In genomic region chr10:81318589-81319329, GRCm38 (mm10) we compare ENCODE assay signal across 8 mouse cellular contexts. TPM values are rescaled to one million over a fixed set of nuclear protein-coding genes. Genes with fewer than 3 reads are reported as not detected.
DNase-seq lines count a peak whose midpoint lies in the region; ATAC-seq lines count a peak whose summit lies in the region.

No protein-coding gene starts in this region.

- no peaks in the 10 kb centered on the region for H3K9me3 ChIP-seq in forebrain, embryonic 10.5 days
- no peaks in the 10 kb centered on the region for H3K9me3 ChIP-seq in forebrain, embryonic 11.5 days (ENCODE audit: control insufficient read depth, low read length)
- H3K9me3 ChIP-seq in embryonic facial prominence, embryonic 12.5 days = no peaks in the 10 kb centered on the region
- H3K9me3 ChIP-seq in kidney, embryonic 14.5 days (ENCODE audit: control insufficient read depth, low read length) = no peaks in the 10 kb centered on the region

- H3K27me3 ChIP-seq in forebrain, embryonic 10.5 days (ENCODE audit: poor library complexity, severe bottlenecking) = 0 out of 2 replicates have a peak, but pooled peaks cover 8% of the 10 kb centered on the region
- no peaks in the 10 kb centered on the region for H3K27me3 ChIP-seq in forebrain, embryonic 11.5 days (ENCODE audit: control insufficient read depth, insufficient read depth, low read length)
- no peaks in the 10 kb centered on the region for H3K27me3 ChIP-seq in embryonic facial prominence, embryonic 12.5 days
- H3K27me3 ChIP-seq in kidney, embryonic 14.5 days (ENCODE audit: control insufficient read depth, insufficient read depth, low read length) = no peaks in the 10 kb centered on the region

- no peak overlapping the region for H3K9ac ChIP-seq in forebrain, embryonic 11.5 days (ENCODE audit: low read length)
- H3K9ac ChIP-seq in embryonic facial prominence, embryonic 12.5 days = peak overlapping the region; percentile 54
- H3K9ac ChIP-seq in kidney, embryonic 14.5 days (ENCODE audit: low read depth, low read length) = peak overlapping the region; percentile 93; the same call in 1 of the 2 replicates

- H3K79me2 ChIP-seq in macrophage (ENCODE audit: inconsistent target) = peaks cover 25% of the 10 kb centered on the region

- H3K4me3 ChIP-seq in forebrain, embryonic 10.5 days = peak overlapping the region; percentile 96
- H3K4me3 ChIP-seq in forebrain, embryonic 11.5 days (ENCODE audit: low read depth, low read length) = no peak overlapping the region
- H3K4me3 ChIP-seq in embryonic facial prominence, embryonic 12.5 days = 0 out of 2 replicates have a peak overlapping the region, but pooled peaks have one; percentile 84
- H3K4me3 ChIP-seq in kidney, embryonic 14.5 days (ENCODE audit: low read length) = no peak overlapping the region; the same call in 1 of the 2 replicates
- no peak overlapping the region for H3K4me3 ChIP-seq in macrophage (ENCODE audit: inconsistent target)

- H3K27ac ChIP-seq in forebrain, embryonic 10.5 days = peak overlapping the region; percentile 97
- no peak overlapping the region for H3K27ac ChIP-seq in forebrain, embryonic 11.5 days (ENCODE audit: low read depth, low read length)
- peak overlapping the region; percentile 85; the same call in 1 of the 2 replicates for H3K27ac ChIP-seq in embryonic facial prominence, embryonic 12.5 days
- H3K27ac ChIP-seq in kidney, embryonic 14.5 days (ENCODE audit: low read depth, low read length) = no peak overlapping the region
- peak overlapping the region; percentile 93 for H3K27ac ChIP-seq in macrophage

- no peak overlapping the region; the same call in 1 of the 2 replicates for H3K4me2 ChIP-seq in forebrain, embryonic 11.5 days (ENCODE audit: low read depth, low read length, severe bottlenecking)
- peak overlapping the region; percentile 61 for H3K4me2 ChIP-seq in embryonic facial prominence, embryonic 12.5 days (replicated peaks)
- H3K4me2 ChIP-seq in kidney, embryonic 14.5 days (replicated peaks; ENCODE audit: low read depth, low read length) = peak overlapping the region; percentile 76; the same call in 1 of the 2 replicates

- ATAC-seq in forebrain, embryonic 11.5 days (replicated peaks; ENCODE audit: low FRiP score) = no peak
- no peak for ATAC-seq in embryonic facial prominence, embryonic 12.5 days (ENCODE audit: insufficient number of reproducible peaks, insufficient read depth, low FRiP score, low TSS enrichment)
- no peak for ATAC-seq in kidney, embryonic 14.5 days (ENCODE audit: low FRiP score, low TSS enrichment)

- H3K4me1 ChIP-seq in forebrain, embryonic 10.5 days = peaks cover 64% of the 10 kb centered on the region
- H3K4me1 ChIP-seq in forebrain, embryonic 11.5 days (replicated peaks; ENCODE audit: control insufficient read depth, insufficient read depth, low read length) = peaks cover 20% of the 10 kb centered on the region
- H3K4me1 ChIP-seq in embryonic facial prominence, embryonic 12.5 days = peaks cover 35% of the 10 kb centered on the region
- H3K4me1 ChIP-seq in kidney, embryonic 14.5 days (ENCODE audit: control insufficient read depth, insufficient read depth, low read length) = peaks cover 32% of the 10 kb centered on the region

- DNase-seq in forebrain, embryonic 10.5 days (ENCODE audit: extremely low spot score, low spot score) = no peak
- DNase-seq in forebrain, embryonic 11.5 days (ENCODE audit: low spot score) = no peak
- peak; percentile 59 for DNase-seq in 416B (ENCODE audit: low read depth)
- DNase-seq in layer of hippocampus, adult 9-10 months (ENCODE audit: low spot score) = no peak
- DNase-seq in embryo, embryonic 10.5 days (ENCODE audit: low spot score) = no peak

- 92% methylated on average over 13 of the region's 13 CpGs for WGBS in forebrain, embryonic 10.5 days
- 94% methylated on average over 13 of the region's 13 CpGs for WGBS in forebrain, embryonic 11.5 days
- 93% methylated on average over 13 of the region's 13 CpGs for WGBS in embryonic facial prominence, embryonic 12.5 days
- 93% methylated on average over 13 of the region's 13 CpGs for WGBS in kidney, embryonic 14.5 days
- 86% methylated on average over 13 of the region's 13 CpGs for WGBS in macrophage (ENCODE audit: missing documents)

- peaks cover 68% of the 10 kb centered on the region for H3K36me3 ChIP-seq in forebrain, embryonic 10.5 days (replicated peaks)
- peaks cover 7% of the 10 kb centered on the region; the same call in 1 of the 2 replicates for H3K36me3 ChIP-seq in forebrain, embryonic 11.5 days (ENCODE audit: control insufficient read depth, insufficient read depth, low read length)
- peaks cover 58% of the 10 kb centered on the region for H3K36me3 ChIP-seq in embryonic facial prominence, embryonic 12.5 days
- peaks cover 49% of the 10 kb centered on the region for H3K36me3 ChIP-seq in kidney, embryonic 14.5 days (ENCODE audit: control insufficient read depth, insufficient read depth, low read length)
- peaks cover 46% of the 10 kb centered on the region for H3K36me3 ChIP-seq in macrophage (ENCODE audit: inconsistent target)

RNA-seq across cellular contexts. Expression of gene Cactin, which starts 2.1 kb away (rescaled TPM):
- 56.0 and 56.7 TPM in 2 replicates for polyA plus RNA-seq in forebrain, embryonic 10.5 days (2016; fragmentation: Nextera tagmentation; extraction: Ambion mirVana)
- 51.2 and 53.2 TPM in 2 replicates for polyA plus RNA-seq in forebrain, embryonic 11.5 days (2014; fragmentation: Nextera tagmentation; extraction: Ambion mirVana)
- polyA plus RNA-seq in embryonic facial prominence, embryonic 12.5 days (2016; fragmentation: Nextera tagmentation; extraction: Ambion mirVana) = 61.0 and 62.2 TPM in 2 replicates
- 21.4 and 29.6 TPM in 2 replicates for polyA plus RNA-seq in kidney, embryonic 14.5 days (2014; fragmentation: Nextera tagmentation; extraction: Ambion mirVana)
- total RNA-seq in macrophage (2018; cell fraction: chromatin; rRNA removed) = 10 to 100 TPM in 25 of 26 experiments, 1 to 10 TPM in 1; 9.3 to 34.2 (median 20.3) TPM
- total RNA-seq in macrophage (2018; cell fraction: cytosol; rRNA removed) = 10 to 100 TPM; 10.7 to 19.0 (median 16.9) TPM
- 10 to 100 TPM; 10.9 to 30.3 (median 17.6) TPM for total RNA-seq in macrophage (2018; cell fraction: nucleus; rRNA removed)
- 14.4 to 21.3 TPM (median 15.1 TPM) in 3 replicates for polyA plus RNA-seq in macrophage (2018)

RNA-seq across cellular contexts. Expression of gene Tbxa2r, which starts 9.8 kb away (rescaled TPM):
- 2.4 and 3.0 TPM in 2 replicates for polyA plus RNA-seq in forebrain, embryonic 10.5 days (2016; fragmentation: Nextera tagmentation; extraction: Ambion mirVana)
- 1.9 and 2.6 TPM in 2 replicates for polyA plus RNA-seq in forebrain, embryonic 11.5 days (2014; fragmentation: Nextera tagmentation; extraction: Ambion mirVana)
- polyA plus RNA-seq in embryonic facial prominence, embryonic 12.5 days (2016; fragmentation: Nextera tagmentation; extraction: Ambion mirVana) = 2.8 and 3.1 TPM in 2 replicates
- polyA plus RNA-seq in kidney, embryonic 14.5 days (2014; fragmentation: Nextera tagmentation; extraction: Ambion mirVana) = 8.7 and 10.1 TPM in 2 replicates
- 1 to 10 TPM in 1 of 26 experiments, not detected in 25; 1.1 TPM for total RNA-seq in macrophage (2018; cell fraction: chromatin; rRNA removed)
- total RNA-seq in macrophage (2018; cell fraction: cytosol; rRNA removed) = under 1 TPM in 4 of 26 experiments, not detected in 22; 0.05 to 0.13 (median 0.11) TPM
- under 1 TPM in 1 of 26 experiments, not detected in 25; 0.49 TPM for total RNA-seq in macrophage (2018; cell fraction: nucleus; rRNA removed)
- polyA plus RNA-seq in macrophage (2018) = not detected in 3 replicates

RNA-seq across cellular contexts. Expression of gene Gipc3, which starts 24.3 kb away (rescaled TPM):
- polyA plus RNA-seq in forebrain, embryonic 10.5 days (2016; fragmentation: Nextera tagmentation; extraction: Ambion mirVana) = not detected in 2 replicates
- polyA plus RNA-seq in forebrain, embryonic 11.5 days (2014; fragmentation: Nextera tagmentation; extraction: Ambion mirVana) = 0.07 TPM in 1 of 2 replicates, not detected in the other
- not detected in 2 replicates for polyA plus RNA-seq in embryonic facial prominence, embryonic 12.5 days (2016; fragmentation: Nextera tagmentation; extraction: Ambion mirVana)
- 0.05 and 0.07 TPM in 2 replicates for polyA plus RNA-seq in kidney, embryonic 14.5 days (2014; fragmentation: Nextera tagmentation; extraction: Ambion mirVana)
- total RNA-seq in macrophage (2018; cell fraction: chromatin; rRNA removed) = under 1 TPM in 2 of 26 experiments, not detected in 24; 0.16 to 0.71 TPM
- under 1 TPM in 18 of 26 experiments, not detected in 8; 0.03 to 0.17 (median 0.08) TPM for total RNA-seq in macrophage (2018; cell fraction: cytosol; rRNA removed)
- total RNA-seq in macrophage (2018; cell fraction: nucleus; rRNA removed) = 1 to 10 TPM in 1 of 26 experiments, under 1 TPM in 1, not detected in 24; 0.18 to 1.4 TPM
- 0.07 TPM in 1 of 3 replicates, not detected in the others for polyA plus RNA-seq in macrophage (2018)

RNA-seq across cellular contexts. Expression of gene Pip5k1c, which starts 26.0 kb away (rescaled TPM):
- polyA plus RNA-seq in forebrain, embryonic 10.5 days (2016; fragmentation: Nextera tagmentation; extraction: Ambion mirVana) = 60.6 and 62.1 TPM in 2 replicates
- polyA plus RNA-seq in forebrain, embryonic 11.5 days (2014; fragmentation: Nextera tagmentation; extraction: Ambion mirVana) = 74.1 and 74.9 TPM in 2 replicates
- 70.1 and 75.3 TPM in 2 replicates for polyA plus RNA-seq in embryonic facial prominence, embryonic 12.5 days (2016; fragmentation: Nextera tagmentation; extraction: Ambion mirVana)
- polyA plus RNA-seq in kidney, embryonic 14.5 days (2014; fragmentation: Nextera tagmentation; extraction: Ambion mirVana) = 25.4 and 60.7 TPM in 2 replicates
- 100 to 1,000 TPM in 24 of 26 experiments, 10 to 100 TPM in 2; 39.6 to 234 (median 132) TPM for total RNA-seq in macrophage (2018; cell fraction: chromatin; rRNA removed)
- 100 to 1,000 TPM in 10 of 26 experiments, 10 to 100 TPM in 16; 63.7 to 115 (median 91.8) TPM for total RNA-seq in macrophage (2018; cell fraction: cytosol; rRNA removed)
- 100 to 1,000 TPM in 17 of 26 experiments, 10 to 100 TPM in 9; 68.2 to 171 (median 103) TPM for total RNA-seq in macrophage (2018; cell fraction: nucleus; rRNA removed)
- polyA plus RNA-seq in macrophage (2018) = 63.2 to 85.8 TPM (median 77.1 TPM) in 3 replicates

RNA-seq across cellular contexts. Expression of gene Tjp3, which starts 27.4 kb away (rescaled TPM):
- polyA plus RNA-seq in forebrain, embryonic 10.5 days (2016; fragmentation: Nextera tagmentation; extraction: Ambion mirVana) = 8.8 and 10.1 TPM in 2 replicates
- polyA plus RNA-seq in forebrain, embryonic 11.5 days (2014; fragmentation: Nextera tagmentation; extraction: Ambion mirVana) = 10.1 and 11.9 TPM in 2 replicates
- 4.5 and 6.4 TPM in 2 replicates for polyA plus RNA-seq in embryonic facial prominence, embryonic 12.5 days (2016; fragmentation: Nextera tagmentation; extraction: Ambion mirVana)
- 7.6 and 11.6 TPM in 2 replicates for polyA plus RNA-seq in kidney, embryonic 14.5 days (2014; fragmentation: Nextera tagmentation; extraction: Ambion mirVana)
- total RNA-seq in macrophage (2018; cell fraction: chromatin; rRNA removed) = 10 to 100 TPM in 7 of 26 experiments, 1 to 10 TPM in 18, under 1 TPM in 1; 0.75 to 37.3 (median 7.3) TPM
- total RNA-seq in macrophage (2018; cell fraction: cytosol; rRNA removed) = 1 to 10 TPM; 1.1 to 6.3 (median 2.9) TPM
- 10 to 100 TPM in 2 of 26 experiments, 1 to 10 TPM in 23, under 1 TPM in 1; 0.63 to 11.8 (median 3.8) TPM for total RNA-seq in macrophage (2018; cell fraction: nucleus; rRNA removed)
- 1.7 to 4.2 TPM (median 3.3 TPM) in 3 replicates for polyA plus RNA-seq in macrophage (2018)

Comparison
In these comparisons a context has a peak if more than half of its experiments do, and no peak if none do; other contexts are left out.
1. H3K27ac ChIP-seq: peak in forebrain, embryonic 10.5 days (single experiment), embryonic facial prominence, embryonic 12.5 days (single experiment) and macrophage (single experiment); none in forebrain, embryonic 11.5 days (single experiment) and kidney, embryonic 14.5 days (single experiment).
2. H3K4me3 ChIP-seq: peak in forebrain, embryonic 10.5 days (single experiment) and embryonic facial prominence, embryonic 12.5 days (single experiment); none in forebrain, embryonic 11.5 days (single experiment), kidney, embryonic 14.5 days (single experiment) and macrophage (single experiment).